Mouse (Mus musculus) limb, embryonic 10.5 days (tissue): ENCODE results near the gene Ppib. TPM values are rescaled to one million over a fixed set of nuclear protein-coding genes. Genes with fewer than 3 reads are reported as not detected.

Source experiments
- DNase-seq: peaks from one replicate; pipeline ENCODE4 v3.0.0-alpha.2; 2017; ENCODE audit warnings: low spot score
- H3K27ac ChIP-seq: fragments of 300-500 bp; sonication (generic); 2 replicates; pipeline ENCODE4 v1.5.1; 2016; ENCODE audit warnings: mild to moderate bottlenecking
- H3K27me3 ChIP-seq: fragments of 300-500 bp; sonication (generic); 2 replicates; pipeline ENCODE4 v1.6.1; 2016; ENCODE audit warnings: low read depth, mild to moderate bottlenecking; ENCODE audit not compliant: poor library complexity, severe bottlenecking
- H3K36me3 ChIP-seq: fragments of 300-500 bp; sonication (generic); 2 replicates; pipeline ENCODE4 v1.6.1; 2016; ENCODE audit warnings: mild to moderate bottlenecking, moderate library complexity
- H3K4me1 ChIP-seq: fragments of 300-500 bp; sonication (generic); 2 replicates; pipeline ENCODE4 v1.6.1; 2016
- H3K4me3 ChIP-seq: fragments of 300-500 bp; sonication (generic); 2 replicates; pipeline ENCODE4 v1.5.1; 2016; ENCODE audit warnings: mild to moderate bottlenecking, moderate library complexity
- H3K9me3 ChIP-seq: fragments of 300-500 bp; sonication (generic); replicated peaks from 2 replicates; pipeline ENCODE4 v1.6.1; 2016; ENCODE audit warnings: mild to moderate bottlenecking
- WGBS: fragments of 180-500 bp; shearing (Covaris S2); methylation state at CpG from one replicate; pipeline ENCODE4 v1.1.7; 2016; 5-methylcytosine and 5-hydroxymethylcytosine counted together
- polyA plus RNA-seq: library from polyadenylated mRNA; unstranded; fragments of >200 nt; fragmentation: Nextera tagmentation; extraction: Ambion mirVana; gene quantifications from 2 replicates; pipeline ENCODE4 v1.2.1, GENCODE M21; 2016

Gene Ppib
- polyA plus RNA-seq, 1 experiment from 2014 or later: 501 TPM

DNA sequence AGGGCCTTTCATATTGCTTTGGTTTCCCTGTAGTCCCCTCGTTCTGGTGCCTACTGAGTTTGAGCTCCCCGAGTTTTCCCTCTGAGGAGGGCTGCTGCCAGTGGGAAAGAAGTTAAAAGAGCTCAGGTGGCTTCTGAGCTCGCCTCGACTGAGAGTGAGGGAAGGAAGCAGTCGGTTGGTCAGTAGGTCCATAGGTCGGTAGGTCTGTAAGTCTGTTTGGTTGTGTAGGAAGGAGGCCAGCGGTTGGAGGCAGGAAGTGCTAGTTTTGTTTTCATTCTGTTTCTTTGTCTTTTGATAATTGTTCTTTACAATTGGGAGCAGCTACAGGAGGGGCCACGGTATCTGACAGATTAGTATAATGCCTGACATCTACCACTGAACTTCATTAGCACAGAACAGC, 50.1 kb downstream of the Ppib start:
- H3K27ac ChIP-seq: peak overlapping the region; percentile 39; the same call in 1 of the 2 replicates
- no peak overlapping the region for H3K4me3 ChIP-seq
- no peaks in the 10 kb centered on the region for H3K9me3 ChIP-seq
- peaks cover 8% of the 10 kb centered on the region; the same call in 1 of the 2 replicates for H3K4me1 ChIP-seq
- no peaks in the 10 kb centered on the region for H3K27me3 ChIP-seq
- 77% methylated on average over 8 of the region's 8 CpGs for WGBS
- DNase-seq: no peak
- H3K36me3 ChIP-seq: peaks cover 82% of the 10 kb centered on the region

GRCm38 (mm10) chr9:66110611-66111379, 50.8 kb downstream of the Ppib start:
- Histone ChIP-seq H3K27ac (peak overlapping the region; percentile 39; the same call in 1 of the 2 replicates), H3K36me3 (peaks cover 82% of the 10 kb centered on the region), H3K4me1 (peaks cover 8% of the 10 kb centered on the region; the same call in 1 of the 2 replicates), H3K4me3 (no peak overlapping the region), H3K9me3 (no peaks in the 10 kb centered on the region), H3K27me3 (no peaks in the 10 kb centered on the region)
- no peak for DNase-seq
- WGBS: 80% methylated on average over 8 of the region's 8 CpGs

DNA sequence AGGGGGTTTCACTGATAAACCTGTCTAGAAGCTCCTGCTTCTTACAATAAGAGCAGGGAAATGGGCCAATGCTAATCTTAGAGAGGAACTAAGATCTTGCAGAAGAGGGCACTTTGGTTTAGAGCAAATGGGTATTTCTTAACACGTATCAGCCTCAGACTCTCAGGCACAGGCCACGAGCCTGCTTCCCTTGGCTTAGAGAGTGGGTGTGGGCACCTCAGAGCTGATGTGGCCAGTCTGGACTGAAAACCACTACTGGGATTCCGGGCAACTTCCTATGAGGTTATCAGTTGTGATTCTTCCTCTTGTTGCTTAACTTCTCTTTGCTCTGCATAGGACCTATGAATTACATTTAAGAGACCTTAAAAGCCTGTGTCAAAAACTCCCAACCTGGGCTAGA, 54.3 kb downstream of the Ppib start:
- DNase-seq: no peak
- no peaks in the 10 kb centered on the region for H3K9me3 ChIP-seq
- H3K4me1 ChIP-seq: peaks cover 8% of the 10 kb centered on the region; the same call in 1 of the 2 replicates
- H3K27ac ChIP-seq: no peak overlapping the region
- H3K4me3 ChIP-seq: no peak overlapping the region
- H3K27me3 ChIP-seq: no peaks in the 10 kb centered on the region
- WGBS: 91% methylated on average over 3 of the region's 3 CpGs
- H3K36me3 ChIP-seq: peaks cover 64% of the 10 kb centered on the region

Other genes with a start within 250 kb of the Ppib start
- gene Zfp609, start 232.7 kb upstream of the Ppib start, polyA plus RNA-seq: 7.5 and 7.6 TPM in 2 replicates
- 338 and 354 TPM in 2 replicates for gene Pclaf, start 170.0 kb upstream of the Ppib start, polyA plus RNA-seq
- 29.8 and 32.5 TPM in 2 replicates for gene Trip4, start 151.4 kb upstream of the Ppib start, polyA plus RNA-seq
- 11.8 and 15.4 TPM in 2 replicates for gene Csnk1g1, start 151.3 kb upstream of the Ppib start, polyA plus RNA-seq
- gene Snx22, start 9.5 kb downstream of the Ppib start, polyA plus RNA-seq: 1.9 and 2.4 TPM in 2 replicates
- gene Snx1, start 66.4 kb downstream of the Ppib start, polyA plus RNA-seq: 122 and 126 TPM in 2 replicates
- 166 and 171 TPM in 2 replicates for gene Ciao2a, start 66.4 kb downstream of the Ppib start, polyA plus RNA-seq
- 2.9 and 3.6 TPM in 2 replicates for gene Dapk2, start 98.0 kb downstream of the Ppib start, polyA plus RNA-seq